Mouse (Mus musculus): ENCODE data around the gene Fstl4.

GRCm38 (mm10) chr11:53126660-53127059 lies 362.2 kb downstream of the Fstl4 start:
- no peak for TF ChIP-seq EP300 (IDR thresholded peaks at IDR 0.05; ENCODE audit: low read depth)
- TF ChIP-seq CTCF (IDR thresholded peaks at IDR 0.05; ENCODE audit: low read depth), result no peak

Measured in liver, postnatal 0 days (tissue).